Mouse (Mus musculus) olfactory bulb, adult 2 months (tissue): ENCODE measurements around the gene Bpifb6.

ENCODE experiments used
- CTCF ChIP-seq: fragments of 200-500 bp; IDR thresholded peaks from 2 replicates; pipeline ENCODE4 v1.5.1; 2012; ENCODE audit warnings: low read depth, mild to moderate bottlenecking, low read length, moderate library complexity; ENCODE audit not compliant: insufficient read depth
- POLR2A ChIP-seq: fragments of 200-500 bp; IDR thresholded peaks from 2 replicates; pipeline ENCODE4 v1.6.1; 2012; ENCODE audit warnings: mild to moderate bottlenecking, low read depth, low read length, moderate library complexity; ENCODE audit not compliant: insufficient read depth

DNA sequence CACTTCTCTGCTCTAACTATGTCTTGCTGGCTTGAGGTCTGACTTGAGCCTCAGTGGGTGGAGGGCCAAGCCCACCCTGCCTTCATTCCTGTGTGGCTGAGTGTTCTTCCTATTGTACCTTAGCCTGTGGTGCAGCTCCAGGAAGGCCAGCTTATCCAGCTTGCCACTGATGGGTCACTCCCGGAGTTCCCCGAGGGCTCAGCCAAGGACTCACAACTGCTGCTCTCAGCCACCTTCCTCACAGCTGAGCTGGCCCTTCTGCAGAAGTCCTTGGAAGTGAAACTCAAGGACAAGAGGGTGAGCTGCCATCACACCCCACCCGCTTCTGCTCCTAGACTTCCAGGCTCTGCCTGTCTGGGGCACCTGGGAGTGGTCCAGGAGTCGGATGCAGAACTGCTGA is 6.4 kb downstream of the Bpifb6 start:
- no peak for TF ChIP-seq POLR2A
- TF ChIP-seq CTCF, result no peak
